Mouse (Mus musculus) megakaryocyte-erythroid progenitor cell, adult 5-6 weeks (primary cell): Measurements from ENCODE around the gene Ngly1. TPM values are rescaled to one million over a fixed set of nuclear protein-coding genes. Genes with fewer than 3 reads are reported as not detected.

Source experiments
- ATAC-seq: replicated peaks from 2 replicates; pipeline ENCODE4 v1.8.0; 2016; ENCODE audit warnings: mild to moderate bottlenecking, inconsistent platforms; ENCODE audit not compliant: severe bottlenecking, poor library complexity, low FRiP score, low TSS enrichment
- total RNA-seq, 2 experiments: library from RNA; stranded (forward) in 1 of 2; stranded (reverse) in 1 of 2; fragments of 200-1000, 215-1000 nt in 1 of 2; fragments of >200 nt in 1 of 2; fragmentation: Nextera tagmentation in 1 of 2; gene quantifications; 2 replicates each; pipeline ENCODE4 v1.2.3; 2014 to 2017

Ngly1 gene
- total RNA-seq (2014; fragmentation: Nextera tagmentation): 54.2 and 55.1 TPM in 2 replicates
- total RNA-seq (2017): 47.7 and 57.5 TPM in 2 replicates

- peak; percentile 73 for ATAC-seq
Observed at GRCm38 (mm10) chr14:16249171-16249874, at the start of gene Ngly1, which contains the start of gene Oxsm. Ngly1 (plus strand) TSS chr14:16249280. Oxsm (minus strand) TSS chr14:16249808.

GRCm38 (mm10) chr14:16200220-16200912 lies 48.7 kb upstream of the Ngly1 start:
- no peak for ATAC-seq

- no peak for ATAC-seq
Observed at GRCm38 (mm10) chr14:16200969-16201638, 48.0 kb upstream of the Ngly1 start.

- 0 out of 2 replicates have a peak, but pooled peaks have one; percentile 52 for ATAC-seq
Observed at GRCm38 (mm10) chr14:16201673-16202072, 47.4 kb upstream of the Ngly1 start.

DNA sequence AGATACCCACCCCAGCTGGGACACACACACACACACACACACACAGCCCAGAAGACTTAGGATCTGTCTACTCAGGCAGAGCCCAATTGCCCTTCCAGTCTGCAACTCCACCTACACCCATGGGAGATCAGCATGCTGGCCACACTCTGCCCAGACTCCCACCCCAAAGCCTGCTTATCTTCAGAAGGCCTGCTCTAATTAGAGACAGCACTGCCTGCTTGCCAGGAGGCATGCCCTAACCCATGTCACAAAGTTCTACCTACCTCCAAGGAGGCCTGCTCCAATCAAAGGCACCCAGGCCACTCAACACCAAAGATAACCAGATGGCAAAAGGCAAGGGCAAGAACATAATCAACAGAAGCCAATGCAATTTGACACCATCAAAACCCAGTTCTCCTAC lies 41.4 kb upstream of the Ngly1 start:
- ATAC-seq: peak; percentile 84

DNA sequence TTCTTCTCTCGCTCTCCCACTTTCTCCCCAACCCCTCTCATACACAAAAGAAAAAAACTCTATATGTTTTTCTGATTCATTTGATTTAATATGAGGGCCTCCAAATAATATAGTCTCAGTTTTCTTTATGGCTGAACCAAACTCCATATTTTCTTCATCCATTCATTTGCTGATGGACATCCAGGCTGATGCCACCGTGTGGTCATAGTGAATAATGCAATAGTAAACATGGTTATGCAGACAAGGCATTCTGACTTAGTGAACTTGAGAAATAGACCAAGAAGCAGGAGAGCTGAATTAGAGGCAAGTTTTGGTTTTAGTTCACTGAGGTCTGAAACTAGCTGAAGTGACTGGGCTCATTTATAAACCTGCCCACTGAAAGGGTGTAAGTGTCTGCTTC lies 30.1 kb upstream of the Ngly1 start:
- ATAC-seq: peak; percentile 78

DNA sequence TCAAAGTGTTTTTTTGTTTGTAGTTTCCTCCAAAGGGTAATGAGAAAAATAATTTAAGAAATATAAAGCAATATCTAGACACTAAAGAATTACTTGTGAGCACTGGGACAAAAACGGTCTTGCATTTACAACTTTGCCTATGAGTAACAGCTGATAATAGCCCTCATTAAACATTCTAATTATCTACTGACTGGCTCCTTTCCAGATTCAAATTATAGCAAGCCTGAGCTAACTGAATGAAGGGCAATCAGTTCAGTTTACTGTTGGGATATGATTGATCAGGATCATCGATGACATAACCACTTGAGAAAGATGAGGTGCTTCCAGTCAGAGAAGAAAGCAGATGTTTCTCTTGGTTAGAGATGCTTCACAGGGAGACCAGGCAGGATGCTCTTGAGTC lies 19.7 kb upstream of the Ngly1 start:
- no peak for ATAC-seq

DNA sequence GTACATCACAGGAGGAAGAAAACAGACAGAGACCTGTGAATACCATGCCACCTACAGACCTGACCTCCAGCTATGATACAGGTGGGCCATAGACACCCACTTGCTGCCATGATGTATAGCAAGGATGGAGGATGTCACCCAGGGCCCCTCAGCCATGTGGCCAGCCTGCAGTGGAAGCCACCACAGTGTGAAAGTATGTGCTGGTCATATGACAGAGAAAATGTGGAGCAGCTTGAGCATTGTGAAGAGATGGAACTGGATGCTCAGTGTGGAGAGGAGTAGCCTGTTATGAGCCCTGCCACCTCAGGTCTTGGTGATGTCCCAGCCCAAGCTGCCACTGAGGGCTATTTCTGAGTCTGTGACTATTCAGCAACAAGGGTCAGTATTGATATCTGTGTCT lies 18.5 kb upstream of the Ngly1 start:
- 0 out of 2 replicates have a peak, but pooled peaks have one; percentile 28 for ATAC-seq

DNA sequence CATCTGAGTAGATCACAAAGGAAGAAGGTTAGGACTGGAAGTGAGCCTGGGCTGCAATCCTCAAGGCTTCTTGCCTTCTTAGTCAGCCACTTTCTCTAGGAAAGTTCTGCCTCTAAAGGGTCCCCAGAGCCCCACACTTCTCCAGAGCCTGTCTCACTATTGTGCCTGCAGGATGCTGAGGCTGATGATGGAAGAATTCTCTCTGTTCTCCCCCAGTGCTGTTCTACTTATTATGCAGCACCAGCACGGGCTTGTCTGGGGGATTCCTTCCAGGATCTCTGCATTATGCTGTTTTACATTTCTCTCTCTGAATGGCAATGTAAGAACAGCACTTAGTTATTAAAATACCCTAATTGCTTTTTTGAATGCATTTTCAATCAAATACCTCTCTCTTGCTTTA lies 15.6 kb upstream of the Ngly1 start:
- no peak for ATAC-seq

DNA sequence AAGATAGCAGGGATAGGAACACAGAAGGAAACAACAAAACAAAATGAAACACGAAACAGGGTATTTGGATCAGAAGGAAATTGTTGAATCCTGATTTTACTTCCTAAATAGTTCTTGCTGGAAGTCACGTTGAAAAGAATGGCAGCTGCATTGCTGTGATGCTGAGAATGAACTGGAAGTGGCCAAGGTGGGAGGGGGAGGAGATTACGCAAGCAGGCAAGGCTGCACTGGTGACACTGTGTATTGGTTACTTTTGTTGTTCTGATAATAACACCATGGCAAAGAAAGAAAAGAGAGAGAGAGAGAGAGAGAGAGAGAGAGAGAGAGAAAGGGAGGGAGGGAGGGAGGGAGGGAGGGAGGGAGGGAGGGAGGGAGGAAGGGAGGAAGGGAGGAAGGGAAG lies 12.6 kb upstream of the Ngly1 start:
- ATAC-seq: no peak

GRCm38 (mm10) chr14:16242193-16242815 lies 6.8 kb upstream of the Ngly1 start:
- ATAC-seq: no peak

- ATAC-seq: peak; percentile 86
Observed at GRCm38 (mm10) chr14:16242947-16243602, 6.0 kb upstream of the Ngly1 start.

DNA sequence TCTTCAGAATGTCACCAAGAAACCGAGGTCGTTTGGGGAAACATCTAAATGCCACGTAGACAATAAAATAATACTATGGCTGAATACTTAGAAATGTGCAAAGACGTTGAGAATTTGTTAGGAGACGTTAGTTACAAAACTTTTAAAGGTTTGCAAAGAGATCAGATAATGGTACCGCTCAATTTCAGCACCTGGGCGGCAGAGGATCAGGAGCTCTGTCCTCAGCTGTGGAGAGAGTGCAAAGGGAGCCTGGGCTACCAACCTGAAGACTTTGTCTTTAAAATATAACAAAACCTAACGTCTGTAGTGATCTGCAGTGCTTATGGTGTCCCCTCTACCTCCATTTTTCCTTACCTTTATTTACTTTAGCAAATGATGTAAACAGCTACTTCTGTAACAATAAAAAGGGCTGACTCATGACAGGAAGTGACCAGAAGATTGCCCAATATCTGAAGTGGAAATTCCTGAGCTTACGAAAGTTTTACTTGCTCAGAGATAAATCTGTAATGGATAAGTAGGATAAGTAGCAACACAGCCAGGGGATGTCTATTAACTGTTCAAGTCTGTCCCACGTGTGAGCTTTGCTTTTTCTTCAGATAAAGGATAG lies 5.4 kb upstream of the Ngly1 start:
- ATAC-seq: no peak

GRCm38 (mm10) chr14:16244370-16244769 lies 4.7 kb upstream of the Ngly1 start:
- no peak for ATAC-seq

DNA sequence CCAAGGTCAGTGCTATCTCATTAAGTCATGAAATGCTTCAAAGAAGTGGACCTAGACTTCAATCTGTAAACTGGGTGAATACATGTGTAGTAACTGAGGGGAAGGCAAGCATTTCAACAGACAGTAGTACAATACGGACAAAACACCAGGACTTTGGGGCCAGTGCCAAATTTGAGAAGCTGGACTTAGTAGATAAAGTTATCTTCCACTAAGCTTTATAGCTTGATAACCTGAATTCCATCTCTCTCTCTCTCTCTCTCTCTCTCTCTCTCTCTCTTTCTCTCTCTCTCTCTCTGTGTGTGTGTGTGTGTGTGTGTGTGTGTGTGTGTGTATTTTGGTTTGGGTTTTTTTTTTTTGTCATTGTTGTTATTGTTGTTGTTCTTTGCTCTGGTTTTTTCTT lies 4.0 kb upstream of the Ngly1 start:
- ATAC-seq: peak; percentile 18; the same call in 1 of the 2 replicates

GRCm38 (mm10) chr14:16246340-16246912 lies 2.7 kb upstream of the Ngly1 start:
- ATAC-seq: no peak

GRCm38 (mm10) chr14:16248135-16248534 lies 945 bp upstream of the Ngly1 start:
- no peak for ATAC-seq

DNA sequence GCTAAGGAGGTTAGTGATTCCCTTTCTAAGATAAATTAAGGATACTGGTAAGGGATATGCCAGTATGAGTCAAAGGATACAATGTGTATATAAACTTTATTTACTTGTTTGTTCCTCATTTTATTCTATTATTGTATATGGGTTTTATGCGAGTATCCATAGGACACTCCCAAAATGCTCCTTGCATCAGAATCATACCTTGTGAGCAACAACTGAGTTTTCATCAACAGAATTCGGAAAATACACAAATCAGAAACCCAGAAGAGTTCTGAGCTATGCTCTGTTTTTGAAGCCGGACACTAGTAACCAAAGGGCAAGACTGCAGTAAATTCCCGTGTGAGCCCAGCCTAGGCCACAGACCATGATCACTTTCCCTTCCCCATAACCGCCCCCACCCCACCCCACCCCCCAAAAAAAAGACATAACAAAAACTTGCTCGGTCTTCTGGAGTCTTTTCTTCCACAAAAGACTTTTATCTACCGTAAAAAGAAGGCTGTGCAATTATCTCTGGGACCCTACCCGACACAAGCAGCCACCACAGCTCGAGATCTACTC lies 400 bp upstream of the Ngly1 start:
- no peak for ATAC-seq
